Mouse (Mus musculus) mature B cell (primary cell): ENCODE results near the gene Mtor.

Source experiments
- in situ Hi-C: fragments of 300-500 bp; cut with MboI; formaldehyde crosslinking; loops from 2 replicates; pipeline ENCODE4 v1.14.3; 2019

Mtor gene

DNA sequence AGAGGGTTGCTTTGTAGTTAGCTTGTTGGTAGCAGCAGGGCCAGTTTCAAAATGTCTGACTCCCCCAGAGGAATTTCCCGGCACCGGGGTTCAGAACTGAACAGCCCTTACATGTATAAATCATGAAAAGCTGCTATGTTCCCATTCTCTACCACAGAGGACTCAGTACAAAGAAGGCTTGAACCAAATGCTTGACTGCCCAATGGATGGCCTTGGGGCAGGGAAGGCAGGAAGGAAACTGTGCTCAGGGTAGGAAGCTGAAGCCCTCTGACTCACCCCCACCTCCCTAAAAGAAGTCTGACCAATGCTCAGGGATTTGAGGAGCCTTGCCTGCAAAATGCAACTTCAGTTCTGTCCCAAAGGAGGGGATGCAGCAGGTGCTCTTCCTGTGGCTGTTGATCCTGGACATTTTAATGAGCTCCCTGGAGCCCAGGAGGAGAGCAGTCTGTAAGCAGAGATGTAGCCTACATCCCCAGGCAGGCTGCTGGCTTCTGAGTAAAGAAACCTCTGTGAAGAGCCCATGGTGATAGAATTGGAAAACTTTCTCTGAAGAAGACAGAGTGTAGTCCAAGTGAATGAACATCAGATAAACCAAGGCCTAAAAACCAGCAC lies 33.3 kb downstream of the Mtor start:
- in situ Hi-C loops, result no loop called here

DNA sequence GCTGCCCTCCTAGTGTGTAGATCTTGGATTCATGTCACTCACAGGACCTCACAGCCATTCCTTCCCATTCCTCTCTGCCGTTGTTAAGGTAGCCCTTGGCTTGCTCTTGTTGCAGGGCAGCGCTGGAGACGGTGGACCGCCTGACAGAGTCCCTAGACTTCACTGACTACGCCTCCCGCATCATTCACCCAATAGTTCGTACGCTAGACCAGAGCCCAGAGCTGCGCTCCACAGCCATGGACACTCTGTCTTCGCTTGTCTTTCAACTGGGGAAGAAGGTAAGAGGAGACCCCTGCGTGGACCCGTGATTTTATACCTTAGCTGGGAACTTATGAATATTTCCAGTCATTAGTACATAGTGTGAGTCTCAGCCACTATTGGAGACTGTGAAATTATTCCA lies 36.1 kb downstream of the Mtor start:
- in situ Hi-C loops, result no loop called here

DNA sequence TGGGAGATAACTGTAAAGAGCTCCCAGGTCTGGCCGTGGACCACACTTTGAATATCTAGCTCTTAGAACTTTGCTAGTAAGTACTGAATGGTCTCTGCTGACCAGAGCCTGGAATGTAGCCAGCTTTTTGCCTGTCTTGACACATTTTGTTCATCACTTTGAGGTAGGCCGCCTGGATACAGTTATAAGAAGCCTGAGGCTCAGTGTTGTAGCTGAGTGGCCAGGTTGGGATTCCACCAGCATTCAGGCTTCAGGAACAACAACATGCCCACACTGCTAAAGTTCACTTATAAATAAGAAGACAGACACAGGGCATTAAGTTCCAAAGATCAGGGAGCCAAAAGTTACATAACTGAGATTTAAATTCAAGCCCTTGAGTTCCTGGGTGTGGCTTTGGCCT lies 39.4 kb downstream of the Mtor start:
- in situ Hi-C loops, result no loop called here

- in situ Hi-C loops, result no loop called here
Observed at GRCm38 (mm10) chr4:148490502-148490901, 42.1 kb downstream of the Mtor start.

GRCm38 (mm10) chr4:148491448-148491847 lies 43.0 kb downstream of the Mtor start:
- in situ Hi-C loops, result no loop called here

GRCm38 (mm10) chr4:148495160-148495559 lies 46.7 kb downstream of the Mtor start:
- in situ Hi-C loops, result no loop called here

DNA sequence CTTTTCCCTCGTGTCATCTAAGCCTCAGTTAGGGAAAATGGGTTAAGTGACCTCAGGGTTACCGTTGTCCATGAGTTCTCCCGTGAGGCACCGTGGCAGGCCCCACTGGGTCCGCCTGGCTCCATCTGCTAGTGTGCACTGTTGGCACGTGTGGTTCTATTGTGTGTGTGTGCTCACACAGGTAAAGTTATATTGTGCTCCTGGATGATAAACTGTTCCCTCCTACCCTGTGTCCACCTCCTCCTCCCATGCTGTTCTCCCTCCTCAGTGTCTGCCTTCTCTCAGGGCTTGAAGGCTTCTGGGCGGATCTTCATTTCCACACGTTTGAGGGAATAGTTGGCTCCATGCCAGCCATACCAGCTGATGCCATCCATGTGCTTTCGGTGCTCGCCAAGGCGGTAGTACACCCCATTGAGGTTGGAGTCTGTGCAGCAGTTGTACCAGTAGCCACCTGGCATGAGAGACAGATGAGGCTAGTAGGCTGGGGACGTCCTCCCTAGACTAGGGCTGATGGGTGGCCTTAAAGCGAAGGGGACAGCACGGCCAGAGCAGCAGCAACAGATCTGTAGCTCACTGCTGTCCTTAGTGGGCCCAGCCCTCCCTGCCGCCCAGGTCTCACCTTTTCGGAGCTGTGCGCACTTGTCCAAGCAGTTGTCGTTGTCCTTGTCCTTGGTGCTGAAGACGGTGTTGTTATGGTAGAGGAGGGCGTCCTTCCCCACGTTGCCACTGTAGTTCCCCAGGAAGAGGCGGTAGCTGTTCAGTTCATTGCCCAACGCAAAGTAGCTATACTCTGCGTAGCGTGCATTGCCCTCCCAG lies 47.7 kb downstream of the Mtor start:
- in situ Hi-C loops, result no loop called here

DNA sequence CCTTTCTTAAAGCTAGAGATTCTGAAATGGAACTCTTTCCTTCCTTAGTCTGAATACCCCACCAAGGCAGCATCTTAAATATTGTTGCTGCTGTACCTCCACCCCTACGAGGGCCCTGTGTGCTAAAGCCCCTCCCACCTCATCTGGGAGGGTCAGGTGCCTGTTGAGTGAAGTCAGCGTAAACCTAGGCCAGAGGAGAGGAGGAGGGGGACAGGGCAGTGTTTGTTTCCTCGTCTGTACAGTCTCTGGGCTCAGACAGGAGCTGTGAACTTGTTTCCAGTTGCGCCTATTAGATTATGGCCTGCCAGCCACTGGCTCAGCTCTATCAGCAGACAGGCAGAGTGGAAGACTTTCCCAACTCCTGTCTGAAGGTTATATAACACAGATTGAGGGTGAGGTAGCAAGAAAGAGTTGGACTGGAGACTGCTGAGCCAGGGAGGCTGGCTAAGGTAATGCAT lies 52.0 kb downstream of the Mtor start, which contains the start of gene Angptl7:
TSS of gene Angptl7 (minus strand) at position 51 of the 458 bp plus-strand sequence.
- in situ Hi-C loops, result no loop called here

DNA sequence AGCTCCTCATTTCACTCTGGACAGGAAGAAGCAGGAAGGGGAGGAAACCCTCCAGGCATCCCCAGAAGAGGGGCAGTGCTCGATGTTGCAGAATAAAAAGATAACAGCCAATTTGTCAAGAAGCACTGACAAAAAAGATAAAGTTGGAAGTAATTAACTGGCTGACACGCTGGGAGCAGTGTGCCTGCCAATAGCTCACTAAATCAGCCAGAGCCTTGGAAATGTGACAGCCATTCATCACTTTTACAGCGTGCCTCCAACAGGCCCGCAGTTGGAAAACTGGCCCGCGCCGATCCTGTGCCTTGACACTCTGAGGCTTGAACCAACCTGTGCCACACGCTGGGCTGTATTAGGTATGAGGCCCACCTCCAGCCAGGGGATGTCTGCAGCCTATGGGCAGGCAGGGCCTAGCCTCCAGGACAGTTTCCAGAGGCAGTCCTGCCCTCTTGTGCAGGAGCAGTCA lies 56.1 kb downstream of the Mtor start:
- in situ Hi-C loops, result no loop called here

DNA sequence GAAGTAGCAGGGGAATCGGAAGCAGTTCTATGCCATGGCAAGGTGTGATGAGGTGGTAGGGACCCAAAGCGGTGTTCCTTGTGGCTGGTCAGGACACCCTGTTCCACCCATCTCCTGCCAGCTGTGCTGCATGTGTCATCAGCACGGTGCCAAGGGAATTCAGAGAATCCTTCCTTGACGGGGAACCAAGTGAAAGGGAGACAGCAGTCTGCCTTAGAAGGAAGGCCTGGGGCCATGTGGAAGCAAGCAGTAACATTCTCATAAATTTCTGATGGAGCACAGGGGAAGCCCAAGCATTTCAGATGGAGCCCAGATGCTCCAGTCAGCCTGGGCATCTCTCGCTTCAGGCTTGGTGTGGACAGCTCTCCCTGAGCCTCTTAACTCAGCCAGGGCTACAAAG lies 59.2 kb downstream of the Mtor start:
- in situ Hi-C loops, result no loop called here

- in situ Hi-C loops, result no loop called here
Observed at GRCm38 (mm10) chr4:148508084-148508849, 59.9 kb downstream of the Mtor start.

GRCm38 (mm10) chr4:148509450-148510084 lies 61.2 kb downstream of the Mtor start:
- in situ Hi-C loops, result no loop called here

- in situ Hi-C loops, result no loop called here
Observed at GRCm38 (mm10) chr4:148510691-148511090, 62.3 kb downstream of the Mtor start.

GRCm38 (mm10) chr4:148511334-148511733 lies 62.9 kb downstream of the Mtor start:
- in situ Hi-C loops, result no loop called here

DNA sequence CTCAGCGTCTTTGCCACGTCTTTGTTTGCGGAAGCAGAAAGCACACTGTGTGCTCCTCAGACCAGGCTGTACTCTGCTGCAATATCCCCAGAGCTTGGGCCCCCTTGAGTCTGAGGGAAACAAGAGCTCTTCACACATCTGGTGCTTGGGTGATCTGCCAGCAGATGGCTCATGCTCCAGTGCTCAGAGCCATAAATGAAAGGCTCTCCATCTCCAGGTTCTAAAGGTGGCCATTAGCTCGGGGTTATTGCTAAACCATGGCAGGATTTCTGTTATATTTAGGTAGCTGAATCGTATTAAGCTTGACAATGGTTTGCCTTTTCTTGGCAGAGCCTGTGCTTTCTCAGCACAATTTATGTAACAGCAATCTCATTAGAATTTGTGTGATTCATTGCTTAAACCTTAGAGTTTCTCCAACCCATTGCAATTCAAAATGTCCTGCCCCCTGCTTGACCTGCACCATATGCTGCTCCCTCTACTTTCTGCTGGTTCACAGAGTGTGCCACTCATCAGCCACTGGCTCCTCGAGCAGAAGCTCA lies 64.7 kb downstream of the Mtor start:
- in situ Hi-C loops, result no loop called here

DNA sequence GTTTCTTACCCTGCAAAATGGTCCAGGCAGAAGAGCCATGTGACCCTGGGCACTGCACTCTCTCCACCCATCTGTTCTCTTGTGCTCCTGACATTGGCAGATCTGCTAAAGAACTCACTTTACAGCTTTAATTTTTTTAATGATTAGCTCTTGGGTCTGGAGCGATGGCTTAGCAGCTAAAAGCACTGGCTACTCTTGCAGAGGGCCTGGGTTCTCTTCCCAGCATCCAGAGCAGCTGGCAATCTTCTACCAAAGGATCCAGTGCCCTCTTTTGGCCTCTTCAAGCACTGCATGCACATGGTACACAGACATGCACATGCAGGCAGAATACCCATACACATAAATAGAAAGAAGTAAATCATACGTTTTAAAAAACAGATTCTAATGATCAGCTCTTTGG lies 66.9 kb downstream of the Mtor start:
- in situ Hi-C loops, result no loop called here

DNA sequence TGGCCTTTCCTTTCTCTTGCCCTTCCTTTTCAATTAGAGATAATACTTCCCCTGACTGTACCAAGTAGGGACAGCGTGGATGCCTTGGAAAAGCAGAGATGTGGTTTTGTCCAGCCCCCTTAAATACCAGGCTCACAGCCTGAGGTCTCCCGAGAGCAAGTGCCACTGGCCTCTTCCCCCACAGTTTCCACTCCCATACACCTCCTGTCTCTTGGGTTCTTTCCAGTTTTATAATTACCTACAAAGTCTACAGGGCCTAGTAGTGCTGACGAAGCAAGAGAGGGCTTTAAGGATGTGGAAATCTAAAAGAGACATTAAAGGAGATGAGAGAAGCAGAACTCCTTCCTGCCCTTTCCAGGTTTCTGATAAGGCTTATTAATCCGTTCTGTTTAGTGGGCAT lies 69.4 kb downstream of the Mtor start:
- in situ Hi-C loops, result no loop called here

GRCm38 (mm10) chr4:148518235-148518795 lies 69.9 kb downstream of the Mtor start:
- in situ Hi-C loops, result no loop called here

- in situ Hi-C loops, result no loop called here
Observed at GRCm38 (mm10) chr4:148523538-148523937, 75.1 kb downstream of the Mtor start.

GRCm38 (mm10) chr4:148527158-148527910 lies 78.9 kb downstream of the Mtor start:
- in situ Hi-C loops, result no loop called here

DNA sequence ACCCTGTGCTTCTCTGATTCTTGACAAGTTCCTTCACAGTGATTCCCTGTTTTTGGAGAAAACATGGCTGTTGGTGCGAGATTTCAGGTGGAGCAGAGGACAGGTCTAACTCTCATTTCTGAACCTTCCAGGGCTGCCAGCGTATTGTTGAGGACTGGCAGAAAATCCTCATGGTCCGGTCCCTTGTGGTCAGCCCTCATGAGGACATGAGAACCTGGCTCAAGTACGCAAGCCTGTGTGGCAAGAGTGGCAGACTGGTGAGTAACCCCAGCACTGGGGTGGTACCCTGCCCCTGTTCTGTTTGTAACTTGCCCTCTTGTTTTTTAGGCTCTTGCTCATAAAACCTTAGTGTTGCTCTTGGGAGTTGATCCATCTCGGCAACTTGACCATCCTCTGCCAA lies 81.9 kb downstream of the Mtor start:
- in situ Hi-C loops, result no loop called here
